9 mouse cellular contexts compared by ENCODE assay signal in genomic region chr4:140821988-140822387, GRCm38 (mm10). TPM values are rescaled to one million over a fixed set of nuclear protein-coding genes. Genes with fewer than 3 reads are reported as not detected.
DNase-seq lines count a peak whose midpoint lies in the region; ATAC-seq and TF ChIP-seq lines count a peak whose summit lies in the region.
"Had no signal": no experiment of that assay in that cellular context is flagged by ENCODE, and none has a peak within 500 bp of the region (broad histone marks: within the 10 kb centered on the region; RNA-seq: fewer than 3 reads in every experiment).

No protein-coding gene starts in this region.

- H3K9me3 ChIP-seq in E14TG2a.4 (ENCODE audit: low read length) = peaks cover 38% of the 10 kb centered on the region

- peaks cover 3% of the 10 kb centered on the region for H3K4me1 ChIP-seq in E14TG2a.4 (replicated peaks; ENCODE audit: low read depth, low read length)

- no peak overlapping the region for H3K4me3 ChIP-seq in E14TG2a.4 (replicated peaks; ENCODE audit: low read length)

- H3K27me3 ChIP-seq in E14TG2a.4 (ENCODE audit: insufficient read depth, low read length) = 0 out of 2 replicates have a peak, but pooled peaks cover 4% of the 10 kb centered on the region

- TF ChIP-seq CTCF in E14TG2a.4 (conservative IDR thresholded peaks at IDR 0.05; ENCODE audit: low read length) = 0 out of 2 replicates have a peak, but pooled peaks have one; percentile 4

- peak; percentile 39 for DNase-seq in heart, postnatal 4 days
- DNase-seq in heart, adult 8-10 months (ENCODE audit: low spot score) = no peak
- DNase-seq in c-Kit-negative CD71-positive TER-119-positive erythroid progenitor cells, embryonic 14.5 days (ENCODE audit: low read depth, low spot score) = peak; percentile 70
- DNase-seq in gastrocnemius, postnatal 10 days = peak; percentile 67
- DNase-seq in left cerebral cortex, postnatal 14 days (ENCODE audit: low spot score in 2 of 2) = peak; percentile 58 to 71
- peak; percentile 74 for DNase-seq in retina, postnatal 1 day

- intact Hi-C loops in left cerebral cortex, postnatal 14 days (cut with DNase I) = loop anchor here (1.0 to 2.0 kb wide), 2 partner anchors 80 to 135 kb away; no protein-coding TSS in a partner anchor

- no peaks in the 10 kb centered on the region for H3K36me3 ChIP-seq in E14TG2a.4 (ENCODE audit: insufficient read depth, low read length)

- ATAC-seq in inflammation-experienced regulatory T-cells, adult 6 months = no peak

RNA-seq across cellular contexts. Expression of gene Padi3, which starts 11.5 kb away (rescaled TPM):
- under 1 TPM; 0.19 to 0.38 TPM for total RNA-seq in heart, postnatal 4 days (2021)
- under 1 TPM; 0.09 to 0.34 (median 0.13) TPM for total RNA-seq in heart, adult 8-10 months (2022)
- under 1 TPM; 0.65 to 0.75 TPM for total RNA-seq in gastrocnemius, postnatal 10 days (2021)
- total RNA-seq in left cerebral cortex, postnatal 14 days (2021) = under 1 TPM in 1 of 2 experiments, not detected in 1; 0.11 TPM
- polyA plus RNA-seq in inflammation-experienced regulatory T-cells, adult 6 months (2017; shearing (Covaris generic)) = not detected
- polyA plus RNA-seq: stomach, embryonic 14.5 days had no signal

RNA-seq across cellular contexts. Expression of gene Padi1, which starts 23.6 kb away (rescaled TPM):
- total RNA-seq in heart, postnatal 4 days (2021) = not detected
- total RNA-seq in heart, adult 8-10 months (2022) = not detected
- under 1 TPM in 1 of 2 experiments, not detected in 1; 0.09 TPM for total RNA-seq in gastrocnemius, postnatal 10 days (2021)
- not detected for total RNA-seq in left cerebral cortex, postnatal 14 days (2021)
- polyA plus RNA-seq in inflammation-experienced regulatory T-cells, adult 6 months (2017; shearing (Covaris generic)) = under 1 TPM in 2 of 3 experiments, not detected in 1; 0.28 to 0.36 TPM

RNA-seq across cellular contexts. Expression of gene Padi4, which starts 48.0 kb away (rescaled TPM):
- under 1 TPM; 0.63 to 0.74 TPM for total RNA-seq in heart, postnatal 4 days (2021)
- 1 to 10 TPM in 1 of 4 experiments, under 1 TPM in 3; 0.24 to 5.3 (median 0.27) TPM for total RNA-seq in heart, adult 8-10 months (2022)
- under 1 TPM; 0.35 to 0.90 TPM for total RNA-seq in gastrocnemius, postnatal 10 days (2021)
- not detected for total RNA-seq in left cerebral cortex, postnatal 14 days (2021)
- polyA plus RNA-seq in inflammation-experienced regulatory T-cells, adult 6 months (2017; shearing (Covaris generic)) = 1 to 10 TPM in 1 of 3 experiments, under 1 TPM in 2; 0.82 to 3.4 (median 0.96) TPM
